Mouse (Mus musculus): ENCODE data around the gene Aldh3b1. TPM values are rescaled to one million over a fixed set of nuclear protein-coding genes. Genes with fewer than 3 reads are reported as not detected.

The Aldh3b1 gene
- polyA plus RNA-seq, 1 experiment from 2014 or later, result 2.1 TPM

- peaks cover 12% of the 10 kb centered on the region for H3K4me1 ChIP-seq
- peaks cover 33% of the 10 kb centered on the region for H3K36me3 ChIP-seq
- no peak overlapping the region for H3K27ac ChIP-seq
- H3K27me3 ChIP-seq (ENCODE audit: insufficient read depth, poor library complexity, severe bottlenecking), result no peaks in the 10 kb centered on the region
- WGBS, result 88% methylated on average over 4 of the region's 4 CpGs
- H3K9me3 ChIP-seq, result no peaks in the 10 kb centered on the region
- H3K4me3 ChIP-seq, result no peak overlapping the region
- DNase-seq (ENCODE audit: low spot score), result no peak
Observed at GRCm38 (mm10) chr19:3882214-3882613, 47.4 kb downstream of the Aldh3b1 start.

- no peak overlapping the region for H3K27ac ChIP-seq
- H3K4me1 ChIP-seq, result peaks cover 12% of the 10 kb centered on the region
- no peak for DNase-seq (ENCODE audit: low spot score)
- WGBS, result 89% methylated on average over 6 of the region's 6 CpGs
- H3K36me3 ChIP-seq, result peaks cover 23% of the 10 kb centered on the region; the same call in 1 of the 2 replicates
- H3K27me3 ChIP-seq (ENCODE audit: insufficient read depth, poor library complexity, severe bottlenecking), result no peaks in the 10 kb centered on the region
- no peaks in the 10 kb centered on the region for H3K9me3 ChIP-seq
- H3K4me3 ChIP-seq, result no peak overlapping the region
Observed at GRCm38 (mm10) chr19:3880054-3880848, 49.4 kb downstream of the Aldh3b1 start.

DNA sequence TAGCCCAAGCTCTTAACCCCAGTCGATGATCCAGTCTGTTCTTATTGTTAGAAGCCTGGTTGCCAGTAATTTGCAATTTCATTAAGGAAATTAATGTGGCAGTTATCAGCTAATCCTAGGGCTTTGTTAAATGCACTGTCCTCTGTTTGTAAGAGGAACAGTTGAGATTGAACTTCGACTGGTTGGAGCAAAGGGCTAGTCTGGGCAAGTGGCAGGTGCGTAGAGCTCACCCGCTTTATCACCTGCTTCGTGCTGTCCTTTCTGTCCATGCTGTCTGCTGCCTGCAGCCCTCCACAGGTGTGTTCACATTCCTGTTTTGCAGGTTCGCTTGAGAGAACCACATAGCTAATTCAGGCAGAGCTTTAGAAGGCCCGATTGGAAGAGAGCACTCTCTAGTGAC, 54.6 kb downstream of the Aldh3b1 start:
- WGBS, result 87% methylated on average over 7 of the region's 7 CpGs
- no peak for DNase-seq (ENCODE audit: low spot score)
- peaks cover 14% of the 10 kb centered on the region; the same call in 1 of the 2 replicates for H3K36me3 ChIP-seq
- H3K4me3 ChIP-seq, result no peak overlapping the region
- no peak overlapping the region for H3K27ac ChIP-seq
- no peaks in the 10 kb centered on the region for H3K27me3 ChIP-seq (ENCODE audit: insufficient read depth, poor library complexity, severe bottlenecking)
- no peaks in the 10 kb centered on the region for H3K9me3 ChIP-seq
- 0 out of 2 replicates have a peak, but pooled peaks cover 3% of the 10 kb centered on the region for H3K4me1 ChIP-seq

DNA sequence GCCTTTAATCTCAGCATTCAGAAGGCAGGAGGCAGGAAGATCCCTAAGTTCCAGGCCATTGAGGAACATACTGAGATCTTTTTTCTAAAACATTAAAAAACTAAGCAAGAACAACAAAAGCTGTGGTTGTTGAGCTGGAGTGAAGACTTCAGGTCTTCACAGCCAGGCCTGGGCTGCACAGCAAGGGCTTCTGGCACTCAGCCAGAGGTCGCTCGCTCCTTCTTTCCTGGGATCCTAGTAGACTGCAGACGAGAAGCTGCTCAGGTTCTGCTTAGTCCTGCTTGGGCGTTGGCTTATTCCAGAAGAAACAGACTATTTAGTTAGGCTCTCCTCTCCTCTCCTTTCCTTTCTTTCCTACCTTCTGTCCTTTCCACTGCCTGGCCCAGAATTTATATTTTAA, 57.2 kb downstream of the Aldh3b1 start:
- no peak for DNase-seq (ENCODE audit: low spot score)
- Histone ChIP-seq H3K27me3 (ENCODE audit: insufficient read depth, poor library complexity, severe bottlenecking) (no peaks in the 10 kb centered on the region), H3K4me1 (0 out of 2 replicates have a peak, but pooled peaks cover 3% of the 10 kb centered on the region), H3K36me3 (peaks cover 10% of the 10 kb centered on the region; the same call in 1 of the 2 replicates), H3K27ac (no peak overlapping the region), H3K9me3 (no peaks in the 10 kb centered on the region), H3K4me3 (no peak overlapping the region)
- 66% methylated on average over 4 of the region's 4 CpGs for WGBS

- H3K27ac ChIP-seq, result no peak overlapping the region
- no peak overlapping the region for H3K4me3 ChIP-seq
- H3K36me3 ChIP-seq, result peaks cover 10% of the 10 kb centered on the region
- H3K9me3 ChIP-seq, result no peaks in the 10 kb centered on the region
- DNase-seq (ENCODE audit: low spot score), result no peak
- 0 out of 2 replicates have a peak, but pooled peaks cover 3% of the 10 kb centered on the region for H3K4me1 ChIP-seq
- no peaks in the 10 kb centered on the region for H3K27me3 ChIP-seq (ENCODE audit: insufficient read depth, poor library complexity, severe bottlenecking)
Observed at GRCm38 (mm10) chr19:3871468-3871867, 58.1 kb downstream of the Aldh3b1 start.

- no peak overlapping the region for H3K27ac ChIP-seq
- 0 out of 2 replicates have a peak, but pooled peaks cover 3% of the 10 kb centered on the region for H3K4me1 ChIP-seq
- 98% methylated on average over 1 of the region's 1 CpGs for WGBS
- no peak overlapping the region for H3K4me3 ChIP-seq
- peaks cover 24% of the 10 kb centered on the region for H3K36me3 ChIP-seq
- no peaks in the 10 kb centered on the region for H3K27me3 ChIP-seq (ENCODE audit: insufficient read depth, poor library complexity, severe bottlenecking)
- no peaks in the 10 kb centered on the region for H3K9me3 ChIP-seq
- DNase-seq (ENCODE audit: low spot score), result no peak
Observed at GRCm38 (mm10) chr19:3868290-3868689, 61.3 kb downstream of the Aldh3b1 start.

GRCm38 (mm10) chr19:3864960-3865359, 64.6 kb downstream of the Aldh3b1 start:
- DNase-seq (ENCODE audit: low spot score), result no peak
- no peaks in the 10 kb centered on the region for H3K27me3 ChIP-seq (ENCODE audit: insufficient read depth, poor library complexity, severe bottlenecking)
- WGBS, result 82% methylated on average over 2 of the region's 2 CpGs
- H3K4me1 ChIP-seq, result no peaks in the 10 kb centered on the region
- H3K9me3 ChIP-seq, result no peaks in the 10 kb centered on the region
- no peak overlapping the region for H3K4me3 ChIP-seq
- no peak overlapping the region for H3K27ac ChIP-seq
- H3K36me3 ChIP-seq, result peaks cover 29% of the 10 kb centered on the region

Other genes starting within 250 kb of the Aldh3b1 start
- 4.1 and 5.2 TPM in 2 replicates for gene Lrp5, start 243.2 kb downstream of the Aldh3b1 start, polyA plus RNA-seq (2016; fragmentation: Nextera tagmentation; extraction: Ambion mirVana)
- 34.5 and 38.8 TPM in 2 replicates for gene 1810055G02Rik, start 221.5 kb downstream of the Aldh3b1 start, polyA plus RNA-seq (2016; fragmentation: Nextera tagmentation; extraction: Ambion mirVana)
- gene Kmt5b, start 162.4 kb downstream of the Aldh3b1 start, polyA plus RNA-seq (2016; fragmentation: Nextera tagmentation; extraction: Ambion mirVana), result 21.6 and 24.1 TPM in 2 replicates
- 29.8 and 40.3 TPM in 2 replicates for gene Chka, start 78.0 kb downstream of the Aldh3b1 start, polyA plus RNA-seq (2016; fragmentation: Nextera tagmentation; extraction: Ambion mirVana)
- gene Tcirg1, start 22.7 kb downstream of the Aldh3b1 start, polyA plus RNA-seq (2016; fragmentation: Nextera tagmentation; extraction: Ambion mirVana), result 22.5 and 32.2 TPM in 2 replicates
- 323 and 356 TPM in 2 replicates for gene Ndufs8, start 17.0 kb downstream of the Aldh3b1 start, polyA plus RNA-seq (2016; fragmentation: Nextera tagmentation; extraction: Ambion mirVana)
- 4.4 and 5.0 TPM in 2 replicates for gene Unc93b1, start 5.4 kb upstream of the Aldh3b1 start, polyA plus RNA-seq (2016; fragmentation: Nextera tagmentation; extraction: Ambion mirVana)
- gene Aldh3b3, start 28.8 kb upstream of the Aldh3b1 start, polyA plus RNA-seq (2016; fragmentation: Nextera tagmentation; extraction: Ambion mirVana), result not detected in 2 replicates
- 0.51 and 1.8 TPM in 2 replicates for gene Aldh3b2, start 42.5 kb upstream of the Aldh3b1 start, polyA plus RNA-seq (2016; fragmentation: Nextera tagmentation; extraction: Ambion mirVana)
- 9.5 and 10.3 TPM in 2 replicates for gene Acy3, start 56.8 kb upstream of the Aldh3b1 start, polyA plus RNA-seq (2016; fragmentation: Nextera tagmentation; extraction: Ambion mirVana)
- 0.45 TPM in 1 of 2 replicates, not detected in the other for gene Tbx10, start 62.9 kb upstream of the Aldh3b1 start, polyA plus RNA-seq (2016; fragmentation: Nextera tagmentation; extraction: Ambion mirVana)
- gene Nudt8, start 70.8 kb upstream of the Aldh3b1 start, polyA plus RNA-seq (2016; fragmentation: Nextera tagmentation; extraction: Ambion mirVana), result 40.2 and 52.4 TPM in 2 replicates
- 4.1 and 5.2 TPM in 2 replicates for gene Gm49405, start 70.8 kb upstream of the Aldh3b1 start, polyA plus RNA-seq (2016; fragmentation: Nextera tagmentation; extraction: Ambion mirVana)
- 32.4 and 75.0 TPM in 2 replicates for gene Doc2g, start 73.5 kb upstream of the Aldh3b1 start, polyA plus RNA-seq (2016; fragmentation: Nextera tagmentation; extraction: Ambion mirVana)
- gene Ndufv1, start 83.0 kb upstream of the Aldh3b1 start, polyA plus RNA-seq (2016; fragmentation: Nextera tagmentation; extraction: Ambion mirVana), result 298 and 420 TPM in 2 replicates
- 402 and 470 TPM in 2 replicates for gene Gstp1, start 108.2 kb upstream of the Aldh3b1 start, polyA plus RNA-seq (2016; fragmentation: Nextera tagmentation; extraction: Ambion mirVana)
- 2.9 TPM in 2 replicates for gene Gstp2, start 116.2 kb upstream of the Aldh3b1 start, polyA plus RNA-seq (2016; fragmentation: Nextera tagmentation; extraction: Ambion mirVana)
- gene Gstp3, start 129.8 kb upstream of the Aldh3b1 start, polyA plus RNA-seq (2016; fragmentation: Nextera tagmentation; extraction: Ambion mirVana), result 0.37 TPM in 1 of 2 replicates, not detected in the other
- not detected in 2 replicates for gene Cabp2, start 151.8 kb upstream of the Aldh3b1 start, polyA plus RNA-seq (2016; fragmentation: Nextera tagmentation; extraction: Ambion mirVana)
- gene Cdk2ap2, start 167.4 kb upstream of the Aldh3b1 start, polyA plus RNA-seq (2016; fragmentation: Nextera tagmentation; extraction: Ambion mirVana), result 67.9 and 86.0 TPM in 2 replicates
- gene Pitpnm1, start 170.2 kb upstream of the Aldh3b1 start, polyA plus RNA-seq (2016; fragmentation: Nextera tagmentation; extraction: Ambion mirVana), result 14.3 and 21.2 TPM in 2 replicates
- 89.7 and 93.8 TPM in 2 replicates for gene Aip, start 196.1 kb upstream of the Aldh3b1 start, polyA plus RNA-seq (2016; fragmentation: Nextera tagmentation; extraction: Ambion mirVana)
- gene Gpr152, start 210.0 kb upstream of the Aldh3b1 start, polyA plus RNA-seq (2016; fragmentation: Nextera tagmentation; extraction: Ambion mirVana), result not detected in 2 replicates
- not detected in 2 replicates for gene Cabp4, start 214.2 kb upstream of the Aldh3b1 start, polyA plus RNA-seq (2016; fragmentation: Nextera tagmentation; extraction: Ambion mirVana)
- gene Coro1b, start 218.8 kb upstream of the Aldh3b1 start, polyA plus RNA-seq (2016; fragmentation: Nextera tagmentation; extraction: Ambion mirVana), result 135 and 146 TPM in 2 replicates
- gene Ptprcap, start 223.8 kb upstream of the Aldh3b1 start, polyA plus RNA-seq (2016; fragmentation: Nextera tagmentation; extraction: Ambion mirVana), result 1.8 and 4.4 TPM in 2 replicates
- gene Rps6kb2, start 233.5 kb upstream of the Aldh3b1 start, polyA plus RNA-seq (2016; fragmentation: Nextera tagmentation; extraction: Ambion mirVana), result 53.4 and 57.0 TPM in 2 replicates
- gene Carns1, start 245.7 kb upstream of the Aldh3b1 start, polyA plus RNA-seq (2016; fragmentation: Nextera tagmentation; extraction: Ambion mirVana), result 2.3 and 2.8 TPM in 2 replicates